In genomic region chr5:30369426-30369825, GRCm38 (mm10) we compare ENCODE assay signal across 9 mouse cellular contexts.
DNase-seq lines count a peak whose midpoint lies in the region; ATAC-seq and TF ChIP-seq lines count a peak whose summit lies in the region.
"Had no signal": no experiment of that assay in that cellular context is flagged by ENCODE, and none has a peak within 500 bp of the region (broad histone marks: within the 10 kb centered on the region; RNA-seq: fewer than 3 reads in every experiment).

No protein-coding gene starts in this region.

- peak; percentile 85 to 95 for ATAC-seq in hematopoietic stem cell, adult 5-6 weeks (replicated peaks in 1 of 2; ENCODE audit: insufficient read depth in 1 of 2, low FRiP score in 2 of 2, low TSS enrichment in 1 of 2, low read depth in 1 of 2, poor library complexity in 2 of 2, severe bottlenecking in 2 of 2)
- no peak for ATAC-seq in cerebellum, adult (ENCODE audit: insufficient number of reproducible peaks, low FRiP score, low TSS enrichment)

- H3K4me3 ChIP-seq in bone marrow, adult 2 months (replicated peaks; ENCODE audit: control insufficient read depth, low read depth, low read length) = no peak overlapping the region

- TF ChIP-seq CTCF in bone marrow, adult 2 months (IDR thresholded peaks at IDR 0.05; ENCODE audit: control insufficient read depth, insufficient read depth, low read length) = no peak

- DNase-seq in layer of hippocampus, adult 18-20 months (ENCODE audit: low spot score in 2 of 2) = peak; percentile 6 to 31
- DNase-seq in layer of hippocampus, adult 8-10 months (ENCODE audit: low spot score in 2 of 2) = no peak
- peak; percentile 34 to 42 for DNase-seq in right cerebral cortex, adult 2 months (ENCODE audit: low spot score in 2 of 2)
- no peak for DNase-seq in MN1 (ENCODE audit: low spot score)
- no peak for DNase-seq in Muller cell, postnatal 12 days (ENCODE audit: inconsistent ontology term)

- 2% methylated on average over 5 of the region's 5 CpGs for WGBS in bone marrow, adult 2 months

- peaks cover 5% of the 10 kb centered on the region; the same call in 1 of the 2 replicates for H3K4me1 ChIP-seq in bone marrow, adult 2 months (ENCODE audit: control insufficient read depth, insufficient read depth, low read length)

- peak overlapping the region; percentile 33; the same call in 1 of the 2 replicates for H3K27ac ChIP-seq in bone marrow, adult 2 months (ENCODE audit: control insufficient read depth, insufficient read depth, low read depth, low read length, poor library complexity)
- H3K27ac ChIP-seq: liver, embryonic 14.5 days had no signal

- TF ChIP-seq POLR2A in bone marrow, adult 2 months (IDR thresholded peaks at IDR 0.05; ENCODE audit: borderline replicate concordance, control insufficient read depth, low read depth, low read length) = no peak

Comparison
In these comparisons a context has a peak if more than half of its experiments do, and no peak if none do; other contexts are left out.
1. DNase-seq: peak in layer of hippocampus, adult 18-20 months (2 of 2) and right cerebral cortex, adult 2 months (2 of 2); none in layer of hippocampus, adult 8-10 months (0 of 2), MN1 (single experiment) and Muller cell, postnatal 12 days (single experiment).